Mouse (Mus musculus): ENCODE data around the gene Rap1gap2. TPM values are rescaled to one million over a fixed set of nuclear protein-coding genes. Genes with fewer than 3 reads are reported as not detected.

The Rap1gap2 gene
- polyA plus RNA-seq, 1 experiment from 2014 or later: 16.9 TPM

GRCm38 (mm10) chr11:74439202-74439601, 171.5 kb downstream of the Rap1gap2 start:
- Histone ChIP-seq H3K9me3 (no peaks in the 10 kb centered on the region), H3K9ac (no peak overlapping the region), H3K4me1 (replicated peaks) (no peaks in the 10 kb centered on the region), H3K36me3 (no peaks in the 10 kb centered on the region), H3K4me3 (no peak overlapping the region), H3K4me2 (no peak overlapping the region), H3K27me3 (no peaks in the 10 kb centered on the region), H3K27ac (replicated peaks) (no peak overlapping the region)
- ATAC-seq (ENCODE audit: low FRiP score, low read depth): no peak
- 61% methylated on average over 6 of the region's 6 CpGs for WGBS

GRCm38 (mm10) chr11:74438249-74438648, 172.5 kb downstream of the Rap1gap2 start:
- Histone ChIP-seq H3K27me3 (no peaks in the 10 kb centered on the region), H3K4me2 (no peak overlapping the region), H3K27ac (replicated peaks) (no peak overlapping the region), H3K9ac (no peak overlapping the region), H3K36me3 (no peaks in the 10 kb centered on the region), H3K4me3 (no peak overlapping the region), H3K9me3 (no peaks in the 10 kb centered on the region), H3K4me1 (replicated peaks) (no peaks in the 10 kb centered on the region)
- ATAC-seq (ENCODE audit: low FRiP score, low read depth): no peak
- 92% methylated on average over 4 of the region's 4 CpGs for WGBS

- Histone ChIP-seq H3K9ac (no peak overlapping the region), H3K27me3 (no peaks in the 10 kb centered on the region), H3K36me3 (no peaks in the 10 kb centered on the region), H3K4me3 (no peak overlapping the region), H3K9me3 (no peaks in the 10 kb centered on the region), H3K4me2 (no peak overlapping the region), H3K27ac (replicated peaks) (no peak overlapping the region), H3K4me1 (replicated peaks) (no peaks in the 10 kb centered on the region)
- ATAC-seq (ENCODE audit: low FRiP score, low read depth): no peak
- 91% methylated on average over 2 of the region's 2 CpGs for WGBS
These were observed 175.3 kb downstream of the Rap1gap2 start for GRCm38 (mm10) chr11:74435366-74435765.

GRCm38 (mm10) chr11:74433000-74433399, 177.7 kb downstream of the Rap1gap2 start:
- H3K4me2 ChIP-seq: no peak overlapping the region
- no peaks in the 10 kb centered on the region for H3K27me3 ChIP-seq
- ATAC-seq (ENCODE audit: low FRiP score, low read depth): no peak
- H3K4me1 ChIP-seq (replicated peaks): peaks cover 6% of the 10 kb centered on the region; the same call in 1 of the 2 replicates
- no peak overlapping the region for H3K27ac ChIP-seq (replicated peaks)
- no peaks in the 10 kb centered on the region for H3K9me3 ChIP-seq
- H3K36me3 ChIP-seq: no peaks in the 10 kb centered on the region
- WGBS: 87% methylated on average over 4 of the region's 4 CpGs
- H3K9ac ChIP-seq: no peak overlapping the region
- H3K4me3 ChIP-seq: no peak overlapping the region

- H3K27me3 ChIP-seq: no peaks in the 10 kb centered on the region
- no peaks in the 10 kb centered on the region for H3K9me3 ChIP-seq
- H3K27ac ChIP-seq (replicated peaks): no peak overlapping the region
- H3K9ac ChIP-seq: no peak overlapping the region
- no peaks in the 10 kb centered on the region for H3K36me3 ChIP-seq
- ATAC-seq (ENCODE audit: low FRiP score, low read depth): no peak
- no peak overlapping the region for H3K4me2 ChIP-seq
- H3K4me3 ChIP-seq: no peak overlapping the region
- H3K4me1 ChIP-seq (replicated peaks): peaks cover 6% of the 10 kb centered on the region; the same call in 1 of the 2 replicates
- WGBS: 51% methylated on average over 11 of the region's 11 CpGs
These were observed 180.8 kb downstream of the Rap1gap2 start for GRCm38 (mm10) chr11:74429798-74430529.

- H3K4me3 ChIP-seq: no peak overlapping the region
- H3K36me3 ChIP-seq: no peaks in the 10 kb centered on the region
- H3K4me2 ChIP-seq: no peak overlapping the region
- H3K27ac ChIP-seq (replicated peaks): no peak overlapping the region
- no peaks in the 10 kb centered on the region for H3K9me3 ChIP-seq
- no peaks in the 10 kb centered on the region for H3K27me3 ChIP-seq
- 80% methylated on average over 5 of the region's 5 CpGs for WGBS
- ATAC-seq (ENCODE audit: low FRiP score, low read depth): no peak
- H3K4me1 ChIP-seq (replicated peaks): peaks cover 6% of the 10 kb centered on the region; the same call in 1 of the 2 replicates
- no peak overlapping the region for H3K9ac ChIP-seq
These were observed 184.4 kb downstream of the Rap1gap2 start for GRCm38 (mm10) chr11:74426306-74426705.

GRCm38 (mm10) chr11:74422019-74422418, 188.7 kb downstream of the Rap1gap2 start:
- no peak overlapping the region for H3K4me3 ChIP-seq
- H3K4me1 ChIP-seq (replicated peaks): no peaks in the 10 kb centered on the region
- H3K36me3 ChIP-seq: no peaks in the 10 kb centered on the region
- no peak overlapping the region for H3K27ac ChIP-seq (replicated peaks)
- no peak overlapping the region for H3K4me2 ChIP-seq
- H3K9me3 ChIP-seq: no peaks in the 10 kb centered on the region
- ATAC-seq (ENCODE audit: low FRiP score, low read depth): no peak
- H3K9ac ChIP-seq: no peak overlapping the region
- 95% methylated on average over 6 of the region's 6 CpGs for WGBS
- H3K27me3 ChIP-seq: no peaks in the 10 kb centered on the region

GRCm38 (mm10) chr11:74421151-74421550, 189.6 kb downstream of the Rap1gap2 start:
- ATAC-seq (ENCODE audit: low FRiP score, low read depth): no peak
- Histone ChIP-seq H3K9ac (no peak overlapping the region), H3K4me1 (replicated peaks) (no peaks in the 10 kb centered on the region), H3K4me3 (no peak overlapping the region), H3K36me3 (no peaks in the 10 kb centered on the region), H3K9me3 (no peaks in the 10 kb centered on the region), H3K27me3 (no peaks in the 10 kb centered on the region), H3K27ac (replicated peaks) (no peak overlapping the region), H3K4me2 (no peak overlapping the region)
- WGBS: 75% methylated on average over 4 of the region's 4 CpGs

GRCm38 (mm10) chr11:74419601-74420000, 191.1 kb downstream of the Rap1gap2 start:
- Histone ChIP-seq H3K36me3 (peaks cover 5% of the 10 kb centered on the region; the same call in 1 of the 2 replicates), H3K9ac (no peak overlapping the region), H3K27ac (replicated peaks) (no peak overlapping the region), H3K4me2 (no peak overlapping the region), H3K9me3 (no peaks in the 10 kb centered on the region), H3K4me1 (replicated peaks) (peaks cover 6% of the 10 kb centered on the region; the same call in 1 of the 2 replicates), H3K27me3 (no peaks in the 10 kb centered on the region), H3K4me3 (no peak overlapping the region)
- 85% methylated on average over 4 of the region's 4 CpGs for WGBS
- no peak for ATAC-seq (ENCODE audit: low FRiP score, low read depth)

GRCm38 (mm10) chr11:74415736-74416135, 195.0 kb downstream of the Rap1gap2 start:
- Histone ChIP-seq H3K4me1 (replicated peaks) (peaks cover 6% of the 10 kb centered on the region; the same call in 1 of the 2 replicates), H3K27ac (replicated peaks) (no peak overlapping the region), H3K4me2 (no peak overlapping the region), H3K9me3 (no peaks in the 10 kb centered on the region), H3K36me3 (peaks cover 6% of the 10 kb centered on the region; the same call in 1 of the 2 replicates), H3K27me3 (no peaks in the 10 kb centered on the region), H3K4me3 (no peak overlapping the region), H3K9ac (no peak overlapping the region)
- ATAC-seq (ENCODE audit: low FRiP score, low read depth): peak; percentile 29; the same call in 1 of the 2 replicates
- 54% methylated on average over 12 of the region's 12 CpGs for WGBS

GRCm38 (mm10) chr11:74414112-74414511, 196.6 kb downstream of the Rap1gap2 start:
- Histone ChIP-seq H3K4me1 (replicated peaks) (peaks cover 22% of the 10 kb centered on the region), H3K9ac (no peak overlapping the region), H3K4me3 (no peak overlapping the region), H3K4me2 (no peak overlapping the region), H3K36me3 (peaks cover 6% of the 10 kb centered on the region; the same call in 1 of the 2 replicates), H3K9me3 (no peaks in the 10 kb centered on the region), H3K27ac (replicated peaks) (no peak overlapping the region), H3K27me3 (no peaks in the 10 kb centered on the region)
- 81% methylated on average over 9 of the region's 9 CpGs for WGBS
- ATAC-seq (ENCODE audit: low FRiP score, low read depth): no peak

- peaks cover 28% of the 10 kb centered on the region for H3K4me1 ChIP-seq (replicated peaks)
- no peak for ATAC-seq (ENCODE audit: low FRiP score, low read depth)
- H3K9ac ChIP-seq: no peak overlapping the region
- H3K4me3 ChIP-seq: no peak overlapping the region
- no peaks in the 10 kb centered on the region for H3K27me3 ChIP-seq
- H3K36me3 ChIP-seq: peaks cover 6% of the 10 kb centered on the region; the same call in 1 of the 2 replicates
- H3K27ac ChIP-seq (replicated peaks): no peak overlapping the region
- no peaks in the 10 kb centered on the region for H3K9me3 ChIP-seq
- WGBS: 62% methylated on average over 3 of the region's 3 CpGs
- H3K4me2 ChIP-seq: no peak overlapping the region
These were observed 197.2 kb downstream of the Rap1gap2 start for GRCm38 (mm10) chr11:74413449-74413972.
